Mouse (Mus musculus): ENCODE results near the gene Spock2. TPM values are rescaled to one million over a fixed set of nuclear protein-coding genes. Genes with fewer than 3 reads are reported as not detected.

Spock2 gene
- polyA plus RNA-seq (2014; fragmentation: Nextera tagmentation; extraction: Ambion mirVana) = 19.2 and 19.3 TPM in 2 replicates

- Histone ChIP-seq H3K36me3 (ENCODE audit: control insufficient read depth, insufficient read depth, low read length) (no peaks in the 10 kb centered on the region), H3K9me3 (ENCODE audit: control insufficient read depth, low read length) (no peaks in the 10 kb centered on the region), H3K4me3 (ENCODE audit: low read depth, low read length) (peak within 1 kb of the TSS; percentile 59), H3K4me2 (replicated peaks; ENCODE audit: low read depth, low read length) (peak within 1 kb of the TSS; percentile 91), H3K27me3 (ENCODE audit: control insufficient read depth, insufficient read depth, low read length) (peaks cover 15% of the 10 kb centered on the region), H3K27ac (ENCODE audit: low read depth, low read length) (peak within 1 kb of the TSS; percentile 81), H3K4me1 (replicated peaks; ENCODE audit: control insufficient read depth, insufficient read depth, low read length) (peaks cover 10% of the 10 kb centered on the region), H3K9ac (ENCODE audit: low read depth, low read length) (peak within 1 kb of the TSS; percentile 75)
- WGBS = under 1% methylated on average over 22 of the region's 22 CpGs
- DNase-seq (ENCODE audit: low spot score) (peak; percentile 72), ATAC-seq (ENCODE audit: low FRiP score) (peak; percentile 69)
These were observed at the start of gene Spock2 for GRCm38 (mm10) chr10:60106146-60106530. Spock2 (plus strand) TSS chr10:60106219.

DNA sequence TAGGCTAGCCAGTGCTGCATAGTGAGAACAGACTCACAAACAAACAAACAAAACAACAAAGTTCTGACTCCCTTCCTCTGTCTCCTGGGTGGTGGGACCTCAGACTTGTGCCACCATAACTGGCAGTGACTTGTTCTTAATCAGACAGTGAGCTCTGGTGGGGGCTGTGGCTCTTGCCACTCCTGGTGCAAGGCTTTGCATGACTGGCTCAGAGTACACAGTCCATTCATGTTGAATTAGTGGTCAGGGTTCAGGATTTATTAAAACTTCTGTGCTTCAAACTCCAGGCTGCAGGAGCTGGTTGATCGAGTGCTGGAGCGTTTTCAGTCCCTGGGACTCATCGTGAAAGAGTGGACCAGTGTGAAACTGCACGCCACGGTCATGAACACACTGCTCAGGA is 43.8 kb upstream of the Spock2 start:
- Histone ChIP-seq H3K36me3 (ENCODE audit: control insufficient read depth, insufficient read depth, low read length) (no peaks in the 10 kb centered on the region), H3K4me1 (replicated peaks; ENCODE audit: control insufficient read depth, insufficient read depth, low read length) (no peaks in the 10 kb centered on the region), H3K27me3 (ENCODE audit: control insufficient read depth, insufficient read depth, low read length) (no peaks in the 10 kb centered on the region), H3K4me2 (replicated peaks; ENCODE audit: low read depth, low read length) (no peak overlapping the region), H3K4me3 (ENCODE audit: low read depth, low read length) (no peak overlapping the region), H3K27ac (ENCODE audit: low read depth, low read length) (no peak overlapping the region), H3K9ac (ENCODE audit: low read depth, low read length) (no peak overlapping the region), H3K9me3 (ENCODE audit: control insufficient read depth, low read length) (no peaks in the 10 kb centered on the region)
- ATAC-seq (ENCODE audit: low FRiP score) (no peak), DNase-seq (ENCODE audit: low spot score) (no peak)
- WGBS = 83% methylated on average over 5 of the region's 5 CpGs

GRCm38 (mm10) chr10:60062931-60063330 is 43.1 kb upstream of the Spock2 start:
- DNase-seq (ENCODE audit: low spot score) = no peak
- H3K27ac ChIP-seq (ENCODE audit: low read depth, low read length) = no peak overlapping the region
- H3K9me3 ChIP-seq (ENCODE audit: control insufficient read depth, low read length) = no peaks in the 10 kb centered on the region
- H3K36me3 ChIP-seq (ENCODE audit: control insufficient read depth, insufficient read depth, low read length) = no peaks in the 10 kb centered on the region
- H3K4me1 ChIP-seq (replicated peaks; ENCODE audit: control insufficient read depth, insufficient read depth, low read length) = no peaks in the 10 kb centered on the region
- H3K27me3 ChIP-seq (ENCODE audit: control insufficient read depth, insufficient read depth, low read length) = no peaks in the 10 kb centered on the region
- no peak overlapping the region for H3K9ac ChIP-seq (ENCODE audit: low read depth, low read length)
- whole genome bisulfite sequencing = 48% methylated on average over 5 of the region's 5 CpGs
- ATAC-seq (ENCODE audit: low FRiP score) = no peak
- no peak overlapping the region for H3K4me2 ChIP-seq (replicated peaks; ENCODE audit: low read depth, low read length)
- no peak overlapping the region for H3K4me3 ChIP-seq (ENCODE audit: low read depth, low read length)

GRCm38 (mm10) chr10:60066524-60066923 is 39.5 kb upstream of the Spock2 start:
- H3K4me1 ChIP-seq (replicated peaks; ENCODE audit: control insufficient read depth, insufficient read depth, low read length) = no peaks in the 10 kb centered on the region

GRCm38 (mm10) chr10:60075159-60075558 is 30.9 kb upstream of the Spock2 start:
- Histone ChIP-seq H3K9me3 (ENCODE audit: control insufficient read depth, low read length) (no peaks in the 10 kb centered on the region), H3K27ac (ENCODE audit: low read depth, low read length) (no peak overlapping the region), H3K4me3 (ENCODE audit: low read depth, low read length) (no peak overlapping the region), H3K4me1 (replicated peaks; ENCODE audit: control insufficient read depth, insufficient read depth, low read length) (no peaks in the 10 kb centered on the region), H3K9ac (ENCODE audit: low read depth, low read length) (no peak overlapping the region), H3K27me3 (ENCODE audit: control insufficient read depth, insufficient read depth, low read length) (no peaks in the 10 kb centered on the region), H3K4me2 (replicated peaks; ENCODE audit: low read depth, low read length) (no peak overlapping the region), H3K36me3 (ENCODE audit: control insufficient read depth, insufficient read depth, low read length) (no peaks in the 10 kb centered on the region)
- DNase-seq (ENCODE audit: low spot score) (no peak), ATAC-seq (ENCODE audit: low FRiP score) (no peak)
- WGBS = 85% methylated on average over 1 of the region's 1 CpGs

More at GRCm38 (mm10) chr10:60066524-60066923, 39.5 kb upstream of the Spock2 start:
- no peaks in the 10 kb centered on the region for H3K9me3 ChIP-seq (ENCODE audit: control insufficient read depth, low read length)
- H3K9ac ChIP-seq (ENCODE audit: low read depth, low read length) = no peak overlapping the region
- no peaks in the 10 kb centered on the region for H3K36me3 ChIP-seq (ENCODE audit: control insufficient read depth, insufficient read depth, low read length)
- ATAC-seq (ENCODE audit: low FRiP score) = no peak
- H3K27me3 ChIP-seq (ENCODE audit: control insufficient read depth, insufficient read depth, low read length) = no peaks in the 10 kb centered on the region
- H3K4me3 ChIP-seq (ENCODE audit: low read depth, low read length) = no peak overlapping the region
- WGBS = 74% methylated on average over 3 of the region's 3 CpGs
- H3K4me2 ChIP-seq (replicated peaks; ENCODE audit: low read depth, low read length) = no peak overlapping the region
- DNase-seq (ENCODE audit: low spot score) = peak; percentile 46
- no peak overlapping the region for H3K27ac ChIP-seq (ENCODE audit: low read depth, low read length)

- H3K27ac ChIP-seq (ENCODE audit: low read depth, low read length) = no peak overlapping the region
- H3K4me2 ChIP-seq (replicated peaks; ENCODE audit: low read depth, low read length) = no peak overlapping the region
- no peak for ATAC-seq (ENCODE audit: low FRiP score)
- no peaks in the 10 kb centered on the region for H3K9me3 ChIP-seq (ENCODE audit: control insufficient read depth, low read length)
- H3K9ac ChIP-seq (ENCODE audit: low read depth, low read length) = no peak overlapping the region
- H3K36me3 ChIP-seq (ENCODE audit: control insufficient read depth, insufficient read depth, low read length) = no peaks in the 10 kb centered on the region
- no peaks in the 10 kb centered on the region for H3K27me3 ChIP-seq (ENCODE audit: control insufficient read depth, insufficient read depth, low read length)
- no peaks in the 10 kb centered on the region for H3K4me1 ChIP-seq (replicated peaks; ENCODE audit: control insufficient read depth, insufficient read depth, low read length)
- no peak overlapping the region for H3K4me3 ChIP-seq (ENCODE audit: low read depth, low read length)
- DNase-seq (ENCODE audit: low spot score) = no peak
- WGBS = 93% methylated on average over 7 of the region's 7 CpGs
These were observed 28.8 kb upstream of the Spock2 start for GRCm38 (mm10) chr10:60077226-60077625.

- Histone ChIP-seq H3K9me3 (ENCODE audit: control insufficient read depth, low read length) (no peaks in the 10 kb centered on the region), H3K4me2 (replicated peaks; ENCODE audit: low read depth, low read length) (no peak overlapping the region), H3K27ac (ENCODE audit: low read depth, low read length) (no peak overlapping the region), H3K4me1 (replicated peaks; ENCODE audit: control insufficient read depth, insufficient read depth, low read length) (no peaks in the 10 kb centered on the region), H3K4me3 (ENCODE audit: low read depth, low read length) (no peak overlapping the region), H3K9ac (ENCODE audit: low read depth, low read length) (no peak overlapping the region), H3K27me3 (ENCODE audit: control insufficient read depth, insufficient read depth, low read length) (no peaks in the 10 kb centered on the region), H3K36me3 (ENCODE audit: control insufficient read depth, insufficient read depth, low read length) (no peaks in the 10 kb centered on the region)
- DNase-seq (ENCODE audit: low spot score) = no peak
- 82% methylated on average over 18 of the region's 18 CpGs for WGBS
- ATAC-seq (ENCODE audit: low FRiP score) = no peak
These were observed 28.1 kb upstream of the Spock2 start for GRCm38 (mm10) chr10:60077736-60078560.

DNA sequence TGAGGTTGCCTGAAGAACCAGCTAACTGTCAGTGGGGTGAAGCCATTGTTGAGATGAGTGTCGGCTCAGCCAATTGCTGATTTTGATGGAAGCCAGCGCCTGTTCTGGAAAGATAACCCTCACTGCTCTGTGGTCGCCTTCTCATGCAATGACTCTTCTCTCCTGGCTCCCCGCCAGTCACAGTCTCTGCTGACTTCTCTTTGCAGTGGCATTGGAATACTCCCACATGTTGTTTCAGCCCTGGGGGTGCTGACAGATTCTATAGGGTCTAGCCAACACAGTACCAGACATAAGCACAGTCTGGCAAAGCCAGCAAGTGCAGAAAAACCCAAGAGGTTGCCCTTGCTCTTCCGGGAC is 27.5 kb upstream of the Spock2 start:
- Histone ChIP-seq H3K27ac (ENCODE audit: low read depth, low read length) (no peak overlapping the region), H3K27me3 (ENCODE audit: control insufficient read depth, insufficient read depth, low read length) (no peaks in the 10 kb centered on the region), H3K9me3 (ENCODE audit: control insufficient read depth, low read length) (no peaks in the 10 kb centered on the region), H3K4me2 (replicated peaks; ENCODE audit: low read depth, low read length) (no peak overlapping the region), H3K4me3 (ENCODE audit: low read depth, low read length) (no peak overlapping the region), H3K4me1 (replicated peaks; ENCODE audit: control insufficient read depth, insufficient read depth, low read length) (no peaks in the 10 kb centered on the region), H3K36me3 (ENCODE audit: control insufficient read depth, insufficient read depth, low read length) (no peaks in the 10 kb centered on the region), H3K9ac (ENCODE audit: low read depth, low read length) (no peak overlapping the region)
- ATAC-seq (ENCODE audit: low FRiP score) (no peak), DNase-seq (ENCODE audit: low spot score) (no peak)
- 85% methylated on average over 5 of the region's 5 CpGs for WGBS

DNA sequence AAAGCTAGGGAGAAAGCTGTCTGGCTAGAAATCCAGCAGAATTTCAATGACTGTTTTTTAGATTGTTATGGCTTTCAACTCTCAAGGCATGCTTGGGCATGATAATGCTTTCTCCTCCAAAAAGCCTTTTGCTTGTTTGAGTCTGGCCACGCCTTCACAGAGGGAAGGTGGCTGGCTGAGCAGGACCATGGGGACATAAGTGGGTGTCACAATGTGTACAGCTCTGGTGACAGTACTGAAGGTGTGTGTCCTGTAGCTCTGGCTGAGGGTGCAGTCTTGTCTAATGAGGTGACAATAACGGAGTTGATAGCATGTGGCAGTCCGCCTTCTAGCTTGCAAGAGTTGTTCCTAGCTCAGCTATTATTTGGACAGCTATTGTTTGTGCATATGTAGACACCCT is 25.8 kb upstream of the Spock2 start:
- H3K4me3 ChIP-seq (ENCODE audit: low read depth, low read length) = no peak overlapping the region
- no peak overlapping the region for H3K9ac ChIP-seq (ENCODE audit: low read depth, low read length)
- no peak for DNase-seq (ENCODE audit: low spot score)
- no peaks in the 10 kb centered on the region for H3K9me3 ChIP-seq (ENCODE audit: control insufficient read depth, low read length)
- no peaks in the 10 kb centered on the region for H3K27me3 ChIP-seq (ENCODE audit: control insufficient read depth, insufficient read depth, low read length)
- no peaks in the 10 kb centered on the region for H3K4me1 ChIP-seq (replicated peaks; ENCODE audit: control insufficient read depth, insufficient read depth, low read length)
- H3K4me2 ChIP-seq (replicated peaks; ENCODE audit: low read depth, low read length) = no peak overlapping the region
- ATAC-seq (ENCODE audit: low FRiP score) = no peak
- H3K36me3 ChIP-seq (ENCODE audit: control insufficient read depth, insufficient read depth, low read length) = no peaks in the 10 kb centered on the region
- H3K27ac ChIP-seq (ENCODE audit: low read depth, low read length) = no peak overlapping the region
- 77% methylated on average over 3 of the region's 3 CpGs for WGBS

Measured in hindbrain, embryonic 11.5 days (tissue).